Mouse (Mus musculus): ENCODE results near the gene Ppil3. TPM values are rescaled to one million over a fixed set of nuclear protein-coding genes. Genes with fewer than 3 reads are reported as not detected.

Ppil3 gene
- 10 to 100 TPM; 38.8 to 39.5 TPM for total RNA-seq (2021)

DNA sequence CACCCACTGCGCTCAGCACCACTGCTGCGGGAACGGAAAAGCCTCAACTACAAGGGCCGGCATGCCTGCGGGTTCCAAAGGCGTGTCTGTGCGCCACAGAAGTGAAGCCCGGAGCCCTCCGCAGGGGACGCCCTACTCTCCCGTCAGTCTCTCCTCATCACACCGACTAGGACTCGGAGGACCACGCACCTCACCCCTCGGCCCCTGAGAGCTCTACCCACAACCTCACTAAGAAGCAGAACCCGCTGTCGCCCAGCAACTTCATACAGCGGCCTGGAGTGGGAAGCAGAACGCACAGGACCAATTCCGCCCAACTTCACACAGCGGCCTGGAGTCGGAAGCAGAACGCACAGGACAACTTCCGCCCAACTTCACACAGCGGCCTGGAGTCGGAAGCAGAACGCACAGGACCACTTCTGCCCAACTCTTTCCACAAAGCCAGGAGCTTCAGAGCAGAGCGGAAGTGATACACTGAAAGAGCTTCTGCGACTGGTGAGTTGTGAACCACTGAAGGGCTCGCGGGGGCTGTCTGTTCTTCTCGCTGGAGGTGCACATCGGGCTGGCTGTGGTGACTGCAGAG, at the start of gene Ppil3, which contains the start of gene Nif3l1:
Gene Ppil3 (minus strand): TSS at position 344 of the 580 bp plus-strand sequence.
Gene Nif3l1 (plus strand): TSS at position 9 of the 580 bp plus-strand sequence.
- DNase-seq, result peak; percentile 82
- intact Hi-C loops (cut with DNase I), result no loop called here

DNA sequence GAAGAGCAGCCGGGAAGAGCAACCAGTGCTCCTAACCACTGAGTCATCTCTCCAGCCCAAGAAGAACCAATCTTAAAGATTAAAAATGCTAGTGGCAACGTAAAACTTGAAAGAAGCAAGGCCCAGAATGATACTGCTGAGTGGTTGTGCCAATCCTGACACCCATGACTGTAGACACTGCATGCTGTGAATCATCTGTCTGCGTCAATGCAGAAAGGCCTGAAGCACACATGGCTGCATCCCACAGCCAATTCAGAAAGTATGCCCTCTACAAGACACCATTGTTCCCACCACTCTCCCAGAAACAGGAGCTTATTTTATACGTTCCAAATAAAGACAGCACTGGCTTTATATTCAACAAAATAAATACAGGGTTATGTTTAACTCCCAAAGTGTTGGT, 37.4 kb upstream of the Ppil3 start:
- no peak for DNase-seq
- intact Hi-C loops (cut with DNase I), result no loop called here

DNA sequence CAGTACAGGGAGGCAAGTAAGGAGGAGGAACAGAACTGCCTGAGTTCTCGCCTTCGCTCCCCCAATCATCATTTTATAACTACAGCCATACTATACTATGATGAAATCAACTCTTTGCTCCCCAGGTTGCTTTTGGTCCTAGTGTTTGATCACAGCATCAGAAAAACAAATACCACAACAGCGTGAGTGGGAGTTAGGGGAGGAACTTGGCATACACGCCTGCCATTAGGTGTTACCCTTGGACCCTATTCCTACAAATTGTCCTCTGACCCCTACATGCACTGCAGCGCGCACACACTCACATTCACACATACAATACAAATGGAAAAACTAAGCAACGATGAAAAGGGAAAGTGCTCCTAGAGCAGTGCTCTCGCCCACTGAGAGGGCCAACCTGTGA, 30.4 kb upstream of the Ppil3 start:
- intact Hi-C loops (cut with DNase I), result no loop called here
- DNase-seq, result no peak

DNA sequence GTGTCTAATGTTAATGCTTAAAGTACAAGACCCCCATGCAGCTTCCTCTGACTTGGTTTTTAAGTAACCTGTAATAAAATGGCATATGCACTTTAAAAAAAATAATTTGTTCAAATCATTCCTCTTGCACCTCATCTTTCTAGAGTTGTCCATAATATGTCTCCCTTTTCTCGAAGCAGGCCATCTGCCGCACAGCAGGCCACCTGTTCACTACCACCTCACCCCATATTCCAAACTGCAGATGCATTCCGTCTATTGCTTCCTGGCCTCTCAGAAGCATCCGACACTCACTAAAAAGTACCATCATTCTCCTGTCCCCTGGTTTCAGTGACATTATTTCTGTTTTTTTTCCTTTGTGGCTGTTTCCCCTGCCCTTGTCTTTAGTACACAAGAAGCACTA, 20.3 kb upstream of the Ppil3 start:
- no peak for DNase-seq
- intact Hi-C loops (cut with DNase I), result no loop called here

DNA sequence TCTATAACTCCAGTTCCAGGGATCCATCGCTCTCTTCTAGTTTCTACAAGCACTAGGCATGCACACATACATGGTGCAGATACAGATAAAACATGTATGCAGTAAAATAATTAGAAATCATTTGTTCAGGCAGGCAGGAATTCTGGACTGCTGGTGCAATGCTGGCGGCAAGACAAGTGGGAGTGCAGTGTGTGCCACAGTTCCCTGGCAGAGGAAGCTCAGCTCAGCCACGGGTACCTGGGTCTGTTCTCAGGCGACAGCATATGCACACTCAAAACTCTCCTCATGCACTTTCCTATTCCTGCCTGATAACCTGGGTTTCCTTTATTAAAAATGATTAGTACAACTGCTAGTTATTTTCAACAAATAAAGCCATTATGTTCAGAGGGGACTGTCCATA, 19.8 kb upstream of the Ppil3 start:
- no peak for DNase-seq
- intact Hi-C loops (cut with DNase I), result no loop called here

DNA sequence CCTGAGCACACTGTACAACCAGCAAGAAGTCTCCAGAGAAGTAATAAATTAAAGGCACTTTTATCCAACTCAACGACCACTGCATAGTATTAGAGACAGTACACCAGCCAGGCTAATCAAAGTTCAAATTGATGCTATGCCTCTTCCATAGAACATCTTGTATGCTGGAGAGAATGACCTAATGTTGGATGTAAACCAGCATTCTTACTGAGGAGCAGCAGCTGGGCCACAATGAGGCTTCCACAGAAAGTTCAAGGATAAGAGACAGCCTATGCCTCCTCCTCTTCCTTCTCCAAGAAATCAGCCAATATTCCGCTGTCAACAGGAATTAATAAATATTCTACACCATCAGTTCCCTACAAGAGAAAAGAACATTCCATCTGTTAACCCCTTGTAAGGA, 18.6 kb upstream of the Ppil3 start:
- no peak for DNase-seq
- intact Hi-C loops (cut with DNase I), result no loop called here

DNA sequence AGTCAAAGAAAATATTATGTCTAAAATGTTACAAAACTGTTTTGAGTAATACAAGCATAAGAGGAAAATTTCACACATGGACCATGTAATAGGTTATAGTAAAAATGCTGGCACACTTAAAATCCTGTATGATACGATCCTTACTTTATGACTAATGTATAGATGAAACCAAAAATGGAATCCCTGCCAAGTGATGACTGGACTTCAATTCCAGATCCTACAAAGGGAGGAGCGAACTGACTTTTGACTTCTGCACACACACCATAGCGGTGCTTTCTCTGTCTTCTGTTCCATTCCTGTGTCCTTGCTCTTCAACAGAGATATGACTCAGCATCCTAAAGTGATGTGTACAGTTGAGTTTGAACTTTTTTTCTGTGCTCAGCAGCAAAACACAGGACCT, 15.3 kb upstream of the Ppil3 start:
- intact Hi-C loops (cut with DNase I), result no loop called here

DNA sequence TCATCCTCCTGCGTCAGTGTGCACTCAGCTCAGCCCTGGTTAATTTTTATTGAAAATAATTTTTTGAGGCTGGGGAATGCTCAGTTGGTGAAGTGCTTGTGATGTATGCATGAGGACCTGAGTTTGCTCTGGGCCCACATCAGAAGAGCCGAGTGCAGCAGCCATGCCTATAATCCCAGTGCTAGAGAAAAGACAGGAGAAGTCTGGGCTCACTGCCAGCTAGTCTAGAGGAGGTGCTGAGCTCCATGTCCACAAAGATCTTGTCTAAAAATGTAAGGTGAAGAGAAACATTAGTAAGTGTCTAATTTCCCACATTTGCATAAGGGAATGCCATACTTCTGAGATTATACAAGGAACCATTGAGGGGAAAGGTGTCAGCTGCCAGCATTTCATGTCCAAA, 13.6 kb upstream of the Ppil3 start:
- intact Hi-C loops (cut with DNase I), result no loop called here
- DNase-seq, result no peak

More for the DNA sequence above, 15.3 kb upstream of the Ppil3 start:
- no peak for DNase-seq

DNA sequence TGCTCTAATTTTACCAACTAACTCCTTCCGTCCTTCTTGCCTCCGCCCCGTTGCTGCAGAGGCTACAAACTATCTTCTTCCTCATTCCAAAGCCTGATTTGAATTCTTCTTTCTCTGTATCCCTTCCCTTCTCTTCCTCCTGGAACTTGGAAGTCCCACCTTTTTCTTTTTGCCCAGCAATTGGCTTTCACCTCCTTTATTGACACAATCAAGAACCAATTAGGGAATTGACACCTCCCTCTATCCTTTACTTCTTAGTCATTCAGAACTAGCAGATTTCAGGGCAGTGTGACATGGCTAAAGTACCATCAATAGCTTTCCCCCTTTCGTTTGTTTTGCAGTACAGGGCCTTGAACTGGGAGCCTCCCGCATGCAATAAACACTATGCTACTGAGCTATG, 12.9 kb upstream of the Ppil3 start:
- no peak for DNase-seq
- intact Hi-C loops (cut with DNase I), result no loop called here

DNA sequence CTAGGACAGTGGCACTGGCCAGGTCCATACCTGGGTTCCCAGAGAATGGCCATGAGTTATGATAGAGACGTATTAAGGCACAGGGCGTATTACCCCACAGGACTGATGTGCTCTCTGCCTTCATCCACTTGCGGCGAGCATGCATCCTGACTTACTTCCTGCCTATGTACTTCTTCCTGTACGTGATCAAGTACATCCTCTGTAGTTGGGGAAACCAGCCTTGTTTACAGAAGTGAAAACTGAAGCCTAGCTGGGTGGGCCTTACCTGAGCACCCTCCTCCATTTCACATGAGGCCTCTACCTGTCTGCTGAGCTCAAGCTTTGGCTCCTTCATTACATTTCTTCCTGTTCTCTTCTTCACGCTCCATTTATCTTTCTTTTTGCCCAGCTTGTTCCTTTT, 9.0 kb upstream of the Ppil3 start:
- no peak for DNase-seq
- intact Hi-C loops (cut with DNase I), result no loop called here

DNA sequence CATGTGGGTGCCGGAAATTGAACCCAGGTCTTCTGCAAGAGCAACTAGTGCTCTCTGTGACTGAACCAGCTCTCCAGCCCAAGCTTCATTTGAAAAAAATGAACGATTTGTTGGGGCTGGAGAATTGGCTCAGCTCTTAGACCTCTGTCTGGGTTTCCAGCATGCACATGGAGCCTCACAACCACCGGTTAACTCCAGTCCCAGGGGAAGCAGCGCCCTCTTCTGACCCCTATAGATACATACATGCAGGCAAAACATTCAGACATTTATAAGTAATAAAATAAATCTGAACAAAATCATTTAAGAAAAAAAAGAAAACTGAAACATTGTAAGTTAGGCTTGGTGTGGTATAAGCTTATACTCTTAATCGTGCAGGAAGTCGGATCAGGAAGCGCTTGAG, 3.1 kb upstream of the Ppil3 start:
- intact Hi-C loops (cut with DNase I), result no loop called here
- DNase-seq, result no peak

DNA sequence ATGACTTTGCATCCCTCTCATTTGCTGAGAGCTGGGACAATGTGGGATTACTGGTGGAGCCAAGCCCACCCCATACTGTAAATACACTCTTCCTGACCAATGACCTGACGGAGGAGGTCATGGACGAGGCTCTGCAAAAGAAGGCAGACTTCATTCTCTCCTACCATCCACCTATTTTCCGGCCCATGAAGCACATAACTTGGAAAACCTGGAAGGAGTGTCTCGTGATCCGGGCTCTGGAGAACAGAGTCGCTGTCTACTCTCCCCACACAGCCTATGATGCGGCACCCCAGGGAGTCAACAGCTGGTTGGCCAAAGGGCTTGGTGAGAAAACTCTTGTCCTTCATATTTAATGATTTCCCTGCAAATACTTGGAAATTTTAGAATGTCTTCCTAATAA, 2.5 kb upstream of the Ppil3 start:
- DNase-seq, result no peak
- intact Hi-C loops (cut with DNase I), result no loop called here

DNA sequence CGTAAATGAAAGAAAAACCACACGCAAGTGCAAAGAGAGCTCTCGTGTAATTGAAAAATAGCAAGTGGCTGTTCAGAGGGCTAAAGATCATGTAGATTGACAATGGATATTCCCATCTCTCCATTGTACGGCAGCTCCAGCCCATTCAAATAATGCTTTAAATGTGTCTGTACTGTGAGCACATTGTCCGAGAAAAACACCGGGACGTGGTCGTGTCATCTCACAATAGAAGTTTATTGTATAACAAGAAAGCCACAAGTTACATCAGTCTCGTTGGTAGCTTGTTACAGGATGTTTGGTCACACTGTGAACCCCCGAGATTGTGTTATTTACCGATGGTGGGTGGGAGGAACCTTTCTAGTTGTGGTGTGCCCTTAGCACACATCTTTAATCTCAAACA, 575 bp upstream of the Ppil3 start:
- intact Hi-C loops (cut with DNase I), result no loop called here

DNA sequence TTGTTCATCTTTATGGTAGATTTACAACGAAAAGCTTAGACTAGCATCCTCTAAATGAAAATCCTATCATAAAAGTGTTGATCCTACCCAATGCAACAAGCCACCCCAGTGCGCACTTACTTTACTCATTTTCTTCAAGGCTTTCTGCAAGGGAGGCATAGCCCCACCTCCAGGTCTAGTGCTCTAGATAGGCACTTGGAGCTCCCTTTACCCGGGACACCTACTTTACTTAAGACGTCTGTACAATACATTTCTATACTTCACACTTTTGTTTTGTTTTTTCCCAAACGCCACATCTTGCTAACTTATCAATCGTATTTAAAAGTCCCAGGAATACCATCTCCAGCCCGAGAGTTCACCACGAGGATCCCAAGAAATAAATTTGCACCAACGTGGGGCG, 595 bp downstream of the Ppil3 start:
- no peak for DNase-seq
- intact Hi-C loops (cut with DNase I), result no loop called here

More for the DNA sequence above, 575 bp upstream of the Ppil3 start:
- no peak for DNase-seq

DNA sequence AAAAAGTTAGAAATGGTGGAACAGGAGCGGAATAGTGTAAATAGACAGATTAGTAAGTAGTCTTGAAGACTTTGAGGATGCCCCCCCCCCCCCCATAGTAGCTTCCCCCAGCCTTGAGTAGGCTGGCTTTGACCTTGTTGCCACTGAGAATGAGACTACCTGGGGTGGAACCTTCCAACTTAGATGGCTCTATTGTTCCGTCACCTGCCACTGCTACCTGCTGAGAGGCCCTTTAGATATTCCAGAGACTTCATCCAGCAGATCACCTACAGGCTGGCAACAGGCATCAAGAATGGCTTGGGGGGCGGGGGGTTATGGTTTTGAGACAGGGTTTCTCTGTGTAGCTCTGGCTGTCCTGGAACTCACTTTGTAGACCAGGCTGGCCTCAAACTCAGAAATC, 20.7 kb downstream of the Ppil3 start:
- no peak for DNase-seq
- intact Hi-C loops (cut with DNase I), result no loop called here

DNA sequence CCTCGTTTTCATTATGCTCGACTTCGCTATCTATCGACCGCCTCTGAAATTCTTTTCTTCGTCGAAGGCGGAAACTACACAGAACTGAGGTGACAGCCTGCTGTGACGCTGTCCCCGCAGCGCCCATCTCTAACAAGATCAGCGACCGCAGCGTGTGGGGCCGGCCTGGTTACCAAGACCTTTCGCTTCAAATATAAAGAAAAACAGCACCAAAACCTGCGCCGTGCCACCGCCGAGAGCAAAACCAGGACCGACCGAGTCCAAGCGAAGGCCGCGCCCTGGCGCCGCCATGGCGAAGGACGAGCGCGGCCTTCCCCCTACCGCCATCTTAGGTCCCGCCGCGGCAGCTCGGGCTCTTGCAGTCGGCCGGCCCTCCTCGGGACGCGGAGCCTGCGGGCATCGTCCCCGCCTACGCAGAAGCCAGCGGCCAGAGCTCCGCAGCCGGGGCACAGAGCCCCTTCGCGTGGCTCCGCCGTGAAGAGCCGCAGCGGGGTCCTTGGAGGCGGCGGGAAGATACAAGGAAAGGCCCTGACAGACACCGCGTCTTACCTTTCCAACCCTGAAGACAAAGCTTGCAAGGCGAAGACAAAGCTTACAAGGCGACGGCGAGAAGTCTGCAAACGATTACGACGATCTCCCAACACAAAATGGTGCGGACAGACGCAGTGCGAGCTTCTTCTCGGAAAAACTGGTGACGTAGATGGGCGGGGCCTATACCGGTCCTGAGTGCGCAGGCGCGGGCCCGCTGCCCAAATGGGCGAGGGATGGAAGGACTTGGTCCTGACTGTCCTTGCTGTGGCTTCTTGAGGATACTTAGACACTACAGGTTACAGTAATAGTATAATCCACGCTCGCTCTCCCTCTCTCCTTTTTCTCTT, 21.7 kb downstream of the Ppil3 start, which contains the start of gene Clk1:
Gene Clk1 (minus strand): TSS at position 696 of the 878 bp plus-strand sequence.
- intact Hi-C loops (cut with DNase I), result no loop called here
- DNase-seq, result peak; percentile 97

DNA sequence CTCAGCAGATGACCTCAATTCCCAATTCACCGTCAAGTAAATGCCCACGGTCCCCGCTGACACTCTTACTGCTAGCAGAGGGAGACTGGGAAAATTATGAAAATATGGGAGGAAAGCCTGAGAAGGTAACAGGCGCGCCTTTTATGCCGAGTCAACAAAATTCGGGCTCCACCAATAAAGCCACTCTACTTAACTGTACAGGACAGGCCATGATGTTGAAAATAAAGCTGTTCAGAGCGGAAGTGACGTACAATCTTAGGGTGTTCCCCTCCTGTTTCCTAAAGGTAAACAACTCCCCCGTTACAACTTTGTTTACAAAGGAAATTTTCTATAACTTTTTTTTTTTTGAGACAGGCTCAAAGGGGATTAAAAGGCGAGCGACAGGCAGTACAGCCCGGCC, 22.4 kb downstream of the Ppil3 start:
- intact Hi-C loops (cut with DNase I), result no loop called here
- no peak for DNase-seq

DNA sequence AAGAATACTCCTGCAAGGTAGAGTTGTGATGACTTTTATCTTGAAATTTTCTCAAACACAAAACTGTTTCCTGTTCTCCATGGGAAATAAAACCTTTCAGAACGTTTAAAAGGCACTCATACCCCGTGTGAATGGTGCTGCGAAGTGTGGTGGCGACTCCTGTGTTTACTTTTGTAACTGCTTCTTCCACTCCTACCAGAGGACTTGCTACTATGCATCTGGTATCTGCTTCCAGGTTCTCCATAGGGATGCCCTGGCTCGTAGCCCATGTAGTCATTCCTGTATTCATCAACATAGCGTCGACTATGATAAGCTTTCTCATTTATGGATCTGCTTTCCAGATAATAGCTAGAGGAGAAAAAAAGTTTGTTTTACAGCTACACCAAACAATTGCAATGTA, 24.3 kb downstream of the Ppil3 start:
- intact Hi-C loops (cut with DNase I), result no loop called here
- peak; percentile 37 for DNase-seq

DNA sequence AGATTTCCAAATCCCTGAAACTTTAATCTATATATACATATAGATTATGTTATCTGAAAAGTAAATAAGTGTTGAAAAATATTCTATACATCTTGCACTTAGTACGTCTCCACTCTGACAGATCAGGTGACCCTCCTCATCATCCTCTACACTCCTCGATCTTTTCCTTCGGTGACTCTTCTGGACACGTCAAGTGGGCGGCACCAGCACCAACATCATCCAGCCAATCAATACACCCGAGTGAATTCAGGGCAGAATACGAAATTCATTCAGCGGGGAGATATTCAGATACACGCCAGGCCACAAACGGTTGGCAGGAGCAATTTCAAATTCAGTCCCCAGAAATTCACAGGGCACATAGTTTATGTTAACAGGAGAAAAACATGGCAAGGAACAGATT, 25.3 kb downstream of the Ppil3 start:
- DNase-seq, result no peak
- intact Hi-C loops (cut with DNase I), result no loop called here

DNA sequence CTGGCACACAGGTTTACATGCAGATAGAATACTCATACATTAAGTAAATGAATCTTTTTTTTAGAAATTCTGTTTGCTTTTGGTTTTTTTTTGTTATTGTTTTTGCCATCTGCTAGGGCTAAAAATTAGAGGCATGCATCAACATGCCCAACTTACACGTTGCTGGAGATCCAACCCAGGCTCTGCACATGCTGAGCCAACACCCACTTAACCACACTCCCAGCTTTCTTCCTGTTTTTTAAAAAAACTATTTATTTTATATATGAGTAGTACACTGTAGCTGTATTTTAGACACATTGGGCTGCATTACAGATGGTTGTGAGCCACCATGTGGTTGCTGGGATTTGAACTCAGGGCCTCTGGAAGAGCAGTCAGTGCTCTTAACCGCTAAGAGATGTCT, 29.2 kb downstream of the Ppil3 start:
- intact Hi-C loops (cut with DNase I), result no loop called here
- no peak for DNase-seq

DNA sequence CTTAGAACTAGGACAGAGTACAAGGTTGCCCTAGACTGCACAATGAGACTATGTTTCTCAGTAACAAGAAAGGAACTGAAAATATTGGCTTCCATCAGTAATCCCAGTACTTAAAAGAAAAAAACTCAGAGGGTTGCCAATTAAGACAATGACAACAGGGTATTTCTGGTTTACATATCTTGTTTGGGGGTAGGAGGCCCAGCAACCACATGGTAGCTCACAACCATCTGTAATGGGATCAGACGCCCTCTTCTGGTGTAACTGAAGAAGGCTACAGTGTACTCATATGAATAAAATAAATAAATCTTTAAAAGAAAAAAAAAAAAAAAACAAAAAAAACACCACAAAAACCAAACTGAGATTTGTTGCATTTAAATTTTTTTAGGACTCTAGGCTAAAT, 29.8 kb downstream of the Ppil3 start:
- intact Hi-C loops (cut with DNase I), result no loop called here
- DNase-seq, result no peak

DNA sequence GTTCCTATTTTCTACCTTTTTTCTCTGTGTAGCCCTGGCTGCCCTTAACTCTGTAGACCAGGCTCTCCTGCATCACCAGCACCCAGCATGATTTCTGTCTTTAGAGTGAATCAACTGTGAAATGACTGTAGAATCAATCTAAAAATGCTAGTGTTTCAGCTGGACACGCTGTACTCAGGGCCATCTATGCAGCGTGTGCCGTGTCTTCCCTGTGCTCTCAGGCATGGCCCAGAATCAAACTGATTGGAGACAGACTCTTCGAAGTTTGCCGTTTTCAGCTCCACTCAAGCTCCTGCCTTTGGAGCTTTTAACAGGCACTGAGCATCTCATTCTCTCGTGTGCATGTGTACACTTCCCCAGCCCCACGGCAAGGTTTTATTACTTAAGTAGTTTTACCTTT, 34.5 kb downstream of the Ppil3 start:
- intact Hi-C loops (cut with DNase I), result no loop called here
- DNase-seq, result no peak
